Mouse (Mus musculus) bone marrow, adult 2 months (tissue): ENCODE data around the gene Car5a. TPM values are rescaled to one million over a fixed set of nuclear protein-coding genes. Genes with fewer than 3 reads are reported as not detected.

ENCODE experiments used
- H3K27ac ChIP-seq: fragments of 200-500 bp; 2 replicates; pipeline ENCODE4 v1.5.1; 2012; ENCODE audit warnings: low read depth, mild to moderate bottlenecking, control low read depth, inconsistent platforms, low read length; ENCODE audit not compliant: control insufficient read depth, poor library complexity, insufficient read depth
- H3K4me1 ChIP-seq: fragments of 200-500 bp; 2 replicates; pipeline ENCODE4 v1.6.1; 2011; ENCODE audit warnings: low read length; ENCODE audit not compliant: control insufficient read depth, insufficient read depth
- H3K4me3 ChIP-seq: fragments of 200-500 bp; replicated peaks from 2 replicates; pipeline ENCODE3; 2011; ENCODE audit warnings: mild to moderate bottlenecking, low read depth, low read length, control low read depth; ENCODE audit not compliant: control insufficient read depth
- CTCF ChIP-seq: fragments of 200-500 bp; IDR thresholded peaks from 2 replicates; pipeline ENCODE4 v1.5.1; 2011; ENCODE audit warnings: low read length, control low read depth; ENCODE audit not compliant: control insufficient read depth, insufficient read depth
- POLR2A ChIP-seq: fragments of 200-500 bp; IDR thresholded peaks from 2 replicates; pipeline ENCODE4 v1.6.1; 2011; ENCODE audit warnings: low read depth, mild to moderate bottlenecking, control low read depth, low read length, borderline replicate concordance; ENCODE audit not compliant: control insufficient read depth
- WGBS: fragments of 180-500 bp; shearing (Covaris S2); methylation state at CpG from one replicate; pipeline ENCODE4 v1.1.7; 2018; 5-methylcytosine and 5-hydroxymethylcytosine counted together
- polyA plus RNA-seq: library from polyadenylated mRNA; stranded (reverse); fragments of >200 nt; gene quantifications from 2 replicates; pipeline ENCODE4 v1.2.4, GENCODE M21; 2011; ENCODE audit warnings: low replicate concordance; ENCODE audit not compliant: missing spikeins, insufficient read depth, insufficient read length

The Car5a gene
- polyA plus RNA-seq, 1 experiment: 19.9 TPM

GRCm38 (mm10) chr8:121909663-121910062, 35.0 kb downstream of the Car5a start:
- peaks cover 1% of the 10 kb centered on the region; the same call in 1 of the 2 replicates for H3K4me1 ChIP-seq
- WGBS: under 1% methylated on average over 6 of the region's 6 CpGs
- TF ChIP-seq POLR2A (no peak), CTCF (peak; percentile 27; the same call in 1 of the 2 replicates)
- H3K27ac ChIP-seq: no peak overlapping the region
- no peak overlapping the region for H3K4me3 ChIP-seq

GRCm38 (mm10) chr8:121909148-121909541, 35.6 kb downstream of the Car5a start:
- WGBS: 33% methylated on average over 8 of the region's 8 CpGs
- Histone ChIP-seq H3K4me3 (no peak overlapping the region), H3K4me1 (peaks cover 1% of the 10 kb centered on the region; the same call in 1 of the 2 replicates), H3K27ac (no peak overlapping the region)
- TF ChIP-seq CTCF: no peak
- no peak for TF ChIP-seq POLR2A

- TF ChIP-seq CTCF (no peak), POLR2A (no peak)
- WGBS: 16% methylated on average over 8 of the region's 8 CpGs
Observed at GRCm38 (mm10) chr8:121908378-121909147, 36.1 kb downstream of the Car5a start.

GRCm38 (mm10) chr8:121907587-121908248, 37.0 kb downstream of the Car5a start, which contains the start of gene Slc7a5:
TSS of gene Slc7a5 (minus strand) at chr8:121907694.
- under 1% methylated on average over 61 of the region's 61 CpGs for WGBS
- Histone ChIP-seq H3K4me3 (peak within 1 kb of the TSS; percentile 96), H3K27ac (peak within 1 kb of the TSS; percentile 45), H3K4me1 (peaks cover 1% of the 10 kb centered on the region; the same call in 1 of the 2 replicates)
- no peak for TF ChIP-seq CTCF
- peak; percentile 97 for TF ChIP-seq POLR2A

More at GRCm38 (mm10) chr8:121908378-121909147, 36.1 kb downstream of the Car5a start:
- Histone ChIP-seq H3K4me1 (peaks cover 1% of the 10 kb centered on the region; the same call in 1 of the 2 replicates), H3K4me3 (no peak overlapping the region), H3K27ac (no peak overlapping the region)

- TF ChIP-seq CTCF (no peak), POLR2A (no peak)
- H3K4me3 ChIP-seq: peak overlapping the region; percentile 96
Observed at GRCm38 (mm10) chr8:121906542-121907512, 37.9 kb downstream of the Car5a start.

GRCm38 (mm10) chr8:121905864-121906263, 38.8 kb downstream of the Car5a start:
- TF ChIP-seq POLR2A (no peak), CTCF (no peak)
- Histone ChIP-seq H3K27ac (no peak overlapping the region), H3K4me1 (peaks cover 1% of the 10 kb centered on the region; the same call in 1 of the 2 replicates), H3K4me3 (peak overlapping the region; percentile 96)
- WGBS: 24% methylated on average over 5 of the region's 5 CpGs

More at GRCm38 (mm10) chr8:121906542-121907512, 37.9 kb downstream of the Car5a start:
- peaks cover 1% of the 10 kb centered on the region; the same call in 1 of the 2 replicates for H3K4me1 ChIP-seq
- under 1% methylated on average over 72 of the region's 72 CpGs for WGBS
- peak overlapping the region; percentile 45 for H3K27ac ChIP-seq

- H3K4me1 ChIP-seq: peaks cover 1% of the 10 kb centered on the region; the same call in 1 of the 2 replicates
- 62% methylated on average over 1 of the region's 1 CpGs for WGBS
- no peak overlapping the region for H3K27ac ChIP-seq
- TF ChIP-seq CTCF (no peak), POLR2A (no peak)
- H3K4me3 ChIP-seq: peak overlapping the region; percentile 96
Observed at GRCm38 (mm10) chr8:121905420-121905819, 39.3 kb downstream of the Car5a start.
